Mouse (Mus musculus) embryo, embryonic 11 days (tissue): Measurements from ENCODE around the gene Crb1.
A peak's percentile ranks its signal among the peaks of the same experiment; 100 is the strongest.
"Not testable (repeated sequence)": the region's sequence is repeated elsewhere in the genome, so short reads cannot be mapped to it uniquely, and the experiment has no call there.

ENCODE experiments used
- DNase-seq: peaks from one replicate; pipeline ENCODE4 v3.0.0-alpha.2; 2015

Crb1 gene

DNA sequence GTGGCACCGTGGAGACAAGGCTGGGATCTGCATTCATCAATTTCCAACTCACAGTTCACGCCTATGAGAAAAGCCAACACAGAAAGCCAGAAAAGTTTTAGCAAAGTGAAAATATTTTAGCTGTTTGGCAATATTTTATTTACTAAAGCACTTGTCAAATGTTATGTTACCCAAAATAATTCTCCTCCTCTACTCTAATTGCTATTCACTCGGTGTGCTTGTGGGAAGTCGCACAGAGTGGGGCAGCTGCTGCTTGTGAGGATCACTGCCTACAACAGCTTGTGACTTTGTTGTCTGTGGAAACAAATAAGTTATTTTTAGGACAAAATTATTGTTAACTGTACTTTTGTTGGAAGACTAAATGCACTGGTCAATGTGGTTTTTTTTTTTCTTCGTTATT, 48.6 kb downstream of the Crb1 start:
- DNase-seq, result no peak

DNA sequence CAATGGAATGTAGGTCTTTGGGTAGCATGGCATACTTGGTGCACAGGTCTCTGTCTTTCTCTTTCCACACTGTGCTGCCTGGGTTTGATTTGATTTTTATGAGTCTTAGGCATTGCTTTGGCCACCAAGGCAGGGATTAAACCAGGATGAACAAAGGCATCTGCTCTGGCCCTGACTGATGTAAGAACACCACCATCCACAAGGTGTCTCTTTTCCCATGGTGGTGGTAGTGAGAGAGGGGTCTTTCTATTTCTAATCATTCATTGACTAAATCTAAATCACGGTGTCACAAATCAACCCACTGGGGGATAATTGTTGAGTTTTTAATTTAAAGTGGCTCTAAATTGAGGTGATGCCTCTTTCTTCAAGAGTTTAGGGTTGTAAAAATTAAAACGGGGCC, 51.5 kb downstream of the Crb1 start:
- no peak for DNase-seq

DNA sequence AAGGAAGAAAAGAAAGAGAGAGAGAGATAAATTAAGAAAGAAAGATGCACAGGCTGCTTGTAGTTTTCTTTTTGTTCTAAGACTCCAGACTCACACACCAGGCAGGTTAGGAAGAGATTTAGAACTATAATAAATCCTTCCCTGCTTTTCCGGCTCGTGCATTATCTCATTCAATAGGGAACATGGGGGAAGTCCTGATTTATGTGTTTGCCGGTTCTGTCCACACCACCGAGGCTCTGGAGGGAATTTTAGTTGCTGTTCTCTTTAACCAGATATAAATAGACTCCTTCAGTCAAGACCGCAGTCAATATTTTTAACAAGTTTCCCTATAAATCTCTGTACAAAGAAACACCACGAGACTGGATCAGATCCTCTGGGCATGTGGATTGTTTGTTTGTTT, 57.1 kb downstream of the Crb1 start:
- DNase-seq, result peak; percentile 13

DNA sequence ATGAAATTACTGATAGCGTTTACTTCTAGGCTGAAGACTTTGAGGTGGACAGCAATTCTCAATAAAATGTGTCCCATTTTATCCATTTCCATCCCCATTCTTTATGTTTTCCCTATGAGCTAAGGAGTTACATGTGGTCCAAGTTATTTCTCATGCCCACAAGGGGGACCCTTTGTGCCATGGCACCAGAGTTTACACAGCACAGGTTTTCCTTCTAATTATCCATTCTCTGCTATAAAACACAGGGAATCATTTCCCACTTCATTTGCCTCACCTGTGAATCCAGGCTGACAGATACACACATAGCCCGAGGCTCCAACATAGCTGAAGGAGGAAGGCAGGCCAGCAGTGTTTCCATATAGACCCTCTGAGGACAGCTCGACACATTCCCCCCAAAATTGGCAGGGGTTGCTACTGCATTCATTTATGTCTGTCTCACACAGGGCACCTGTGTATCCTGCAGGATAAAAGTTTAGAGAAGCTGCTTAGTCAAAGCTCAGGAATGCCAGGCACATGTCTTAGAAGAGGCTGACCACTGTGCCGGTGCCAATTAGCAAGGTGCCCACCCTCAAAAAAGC, 62.5 kb downstream of the Crb1 start:
- no peak for DNase-seq

DNA sequence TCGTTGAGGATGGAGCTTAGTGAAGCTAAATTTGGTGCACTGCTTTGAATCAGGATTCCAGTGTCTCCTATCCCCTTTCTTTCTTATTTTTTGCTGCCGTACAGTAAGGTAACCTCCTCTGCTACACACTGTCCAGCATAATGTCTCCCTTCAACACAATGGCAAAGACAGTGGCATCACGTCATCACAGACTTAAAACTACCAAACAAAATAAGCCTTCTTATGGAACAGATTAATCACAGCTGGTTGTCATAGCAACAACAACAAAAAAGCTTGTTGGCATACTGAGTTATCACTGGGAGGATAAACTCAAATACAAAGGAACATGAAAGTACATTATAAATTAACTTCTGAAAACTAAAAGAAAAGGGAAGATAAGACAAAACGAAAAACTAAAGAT, 68.0 kb downstream of the Crb1 start:
- no peak for DNase-seq

DNA sequence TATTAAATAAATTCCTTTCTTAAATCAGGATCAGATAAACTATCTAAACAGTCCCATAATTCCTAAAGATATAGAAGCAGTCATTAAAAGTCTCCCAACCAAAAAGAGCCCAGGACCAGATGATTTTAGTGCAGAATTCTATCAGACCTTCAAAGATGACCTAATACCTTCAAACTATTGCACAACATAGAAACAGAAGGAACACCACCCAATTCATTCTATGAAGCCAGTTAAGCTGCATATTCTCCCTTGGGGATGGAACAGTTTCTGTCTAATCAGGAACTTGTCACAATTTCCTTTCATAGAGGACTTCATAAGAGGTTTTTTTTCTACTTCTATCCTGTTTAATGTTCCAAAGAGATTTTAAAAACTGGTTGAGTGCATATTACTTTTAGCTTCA, 74.4 kb downstream of the Crb1 start:
- DNase-seq, result not testable (repeated sequence)

DNA sequence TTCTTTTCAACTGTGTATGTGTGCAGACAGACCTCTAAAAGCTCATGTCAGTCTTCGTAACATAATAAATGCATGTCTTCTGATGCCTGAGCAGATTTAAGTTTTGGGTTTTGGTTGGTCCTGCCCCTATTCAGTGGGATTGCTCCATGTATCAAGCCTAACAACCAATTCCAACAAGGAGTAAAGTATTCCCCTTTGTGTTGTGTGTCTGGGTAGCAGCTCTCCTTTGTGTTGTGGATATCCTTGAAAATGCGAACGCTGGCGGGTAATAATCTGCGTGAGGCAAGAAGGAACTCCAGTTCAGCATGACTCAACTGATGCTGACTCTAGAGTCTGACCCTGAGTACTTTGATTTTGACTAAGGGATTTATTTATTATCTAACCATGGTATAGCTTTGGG, 75.1 kb downstream of the Crb1 start:
- no peak for DNase-seq

DNA sequence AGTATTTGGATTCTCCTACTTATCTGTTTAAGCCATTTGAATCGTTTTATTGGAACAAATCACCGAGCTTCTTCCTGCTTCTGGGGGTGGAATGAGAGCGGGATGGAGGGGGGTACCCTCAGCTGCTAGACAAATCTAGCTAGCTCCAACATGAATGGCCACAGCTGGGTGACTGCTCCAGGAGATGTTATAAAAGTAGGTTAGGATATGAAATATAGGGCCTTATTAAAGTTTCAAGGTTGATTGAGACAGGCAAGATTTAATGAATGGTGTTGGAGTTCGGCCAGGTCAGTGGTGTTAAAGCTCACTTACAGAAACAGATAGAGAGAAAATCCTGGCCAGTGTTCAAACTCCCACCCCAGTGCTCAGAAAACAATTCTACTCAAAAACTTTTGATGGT, 84.9 kb downstream of the Crb1 start:
- no peak for DNase-seq

DNA sequence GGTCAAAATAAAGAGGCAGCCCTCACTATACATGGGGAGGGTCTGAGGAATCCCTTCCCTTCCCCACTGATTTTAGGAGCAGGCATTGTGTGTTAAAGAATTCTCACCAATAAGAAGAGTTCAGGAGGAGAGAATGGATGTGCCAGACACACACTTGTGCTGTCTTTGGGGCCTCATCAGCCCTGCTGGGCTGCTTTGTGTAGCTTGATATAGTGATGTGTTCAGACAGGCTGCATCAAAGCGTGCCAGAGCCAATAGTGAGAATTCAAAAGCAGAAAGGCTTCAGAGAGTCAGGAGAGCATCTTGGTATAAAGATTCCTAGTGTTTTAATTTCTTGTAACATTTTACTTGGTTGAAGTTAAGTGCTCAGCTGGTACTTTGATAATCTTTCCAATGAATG, 85.3 kb downstream of the Crb1 start:
- peak; percentile 40 for DNase-seq

DNA sequence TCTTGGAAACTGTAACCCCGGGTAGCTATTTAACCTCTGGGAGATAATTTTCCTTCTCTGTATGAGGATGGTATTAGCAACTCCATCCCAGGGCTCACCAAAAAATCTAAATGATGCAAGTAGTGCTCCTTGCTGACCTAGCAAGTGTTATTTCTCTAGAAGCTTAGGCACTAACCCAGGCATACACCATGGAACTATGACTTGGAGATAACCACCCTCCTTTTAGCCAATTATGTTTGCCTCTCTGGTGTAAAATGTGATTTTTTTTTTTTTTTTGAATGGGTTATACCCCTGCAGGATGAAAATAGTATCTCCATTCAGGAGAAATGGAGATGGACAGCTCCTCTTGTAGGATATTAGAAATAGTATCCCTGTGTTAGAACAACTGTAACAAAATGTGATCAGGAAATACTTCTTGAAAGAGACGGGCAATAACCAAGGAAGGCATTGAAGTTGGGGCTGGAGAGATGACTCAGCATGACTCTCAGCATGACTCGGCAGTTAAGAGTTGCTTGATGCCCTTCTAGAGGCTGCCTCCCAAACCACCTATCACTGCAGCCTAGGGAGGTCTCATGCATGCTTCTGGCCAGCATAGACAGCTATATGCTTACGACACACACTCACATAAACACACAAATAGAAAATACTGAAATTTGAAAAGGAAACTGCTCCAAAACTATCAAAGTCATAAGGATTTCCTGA, 100.1 kb downstream of the Crb1 start:
- DNase-seq, result no peak

DNA sequence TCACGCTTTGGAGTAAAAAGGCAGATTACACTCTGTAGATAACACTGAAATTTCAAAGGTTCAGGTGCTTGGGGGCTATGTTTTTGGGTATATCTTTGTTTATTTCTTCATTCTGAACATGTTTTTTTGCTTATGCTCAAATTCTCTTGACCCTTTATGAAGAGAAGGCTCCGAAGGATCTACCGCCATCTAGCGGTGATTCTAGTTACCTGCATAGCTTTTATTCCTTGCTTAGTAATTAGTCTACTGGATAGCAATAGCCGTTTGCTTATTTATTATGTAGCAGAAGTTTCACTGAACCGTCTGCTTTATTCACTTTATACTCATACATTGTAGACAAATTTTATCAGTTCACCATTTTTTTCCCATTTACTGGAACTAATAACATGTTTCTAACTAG, 109.1 kb downstream of the Crb1 start:
- peak; percentile 84 for DNase-seq

DNA sequence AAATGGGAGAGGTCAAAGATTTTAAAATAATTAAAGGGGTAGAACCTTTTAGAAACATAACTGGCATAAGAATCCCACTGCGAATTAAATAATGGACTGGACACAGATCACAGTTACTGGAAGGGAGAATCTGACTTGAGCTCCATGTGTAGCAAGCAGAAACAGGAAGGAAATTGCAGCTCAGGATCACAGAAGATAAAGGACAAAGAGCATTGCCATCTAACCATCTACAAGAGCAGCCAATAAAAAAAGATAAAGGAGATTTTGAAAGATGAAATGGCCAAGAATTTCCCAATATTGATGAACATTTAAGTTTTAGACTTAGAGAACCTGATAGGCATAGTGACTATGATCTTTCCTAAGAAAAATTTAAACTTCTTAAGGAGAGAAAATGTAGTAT, 112.7 kb downstream of the Crb1 start:
- DNase-seq, result no peak

DNA sequence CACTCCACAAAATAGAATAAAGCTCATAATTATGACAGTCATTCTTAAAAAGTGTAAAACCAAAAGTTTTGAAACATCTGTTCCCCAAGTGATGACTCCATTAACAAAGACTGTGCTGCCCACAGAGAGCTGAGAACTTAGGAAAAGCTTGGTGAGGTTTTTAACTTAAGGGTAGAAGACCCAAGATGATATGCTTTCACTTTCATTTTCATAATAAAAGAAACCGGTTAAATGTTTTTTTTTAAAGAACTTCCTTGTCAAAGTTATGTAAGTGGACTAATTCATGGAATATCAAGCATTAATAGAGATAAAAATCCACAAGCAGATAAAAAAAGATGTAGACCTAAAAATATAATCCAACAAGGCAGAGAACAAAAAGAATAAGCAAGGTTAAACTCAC, 113.7 kb downstream of the Crb1 start:
- DNase-seq, result no peak

DNA sequence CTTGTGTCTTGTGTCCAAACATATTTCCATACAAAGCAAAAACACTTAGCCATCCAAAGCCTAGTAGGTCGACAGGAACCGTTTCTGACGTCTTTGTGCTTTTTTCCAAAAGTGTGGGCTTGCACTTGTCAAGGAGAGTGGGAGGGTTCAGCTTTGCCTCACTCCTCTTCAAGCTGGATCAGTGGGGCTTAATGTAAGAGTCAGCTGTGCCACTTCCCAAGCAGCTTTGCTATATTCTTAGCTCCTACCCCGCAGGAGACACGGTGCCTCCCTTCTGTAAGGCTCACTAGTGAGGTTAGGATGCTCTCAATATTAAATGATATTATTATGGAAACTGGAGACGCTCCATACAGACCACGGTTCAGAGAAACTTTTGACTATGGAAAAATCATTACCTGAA, 121.3 kb downstream of the Crb1 start:
- no peak for DNase-seq

DNA sequence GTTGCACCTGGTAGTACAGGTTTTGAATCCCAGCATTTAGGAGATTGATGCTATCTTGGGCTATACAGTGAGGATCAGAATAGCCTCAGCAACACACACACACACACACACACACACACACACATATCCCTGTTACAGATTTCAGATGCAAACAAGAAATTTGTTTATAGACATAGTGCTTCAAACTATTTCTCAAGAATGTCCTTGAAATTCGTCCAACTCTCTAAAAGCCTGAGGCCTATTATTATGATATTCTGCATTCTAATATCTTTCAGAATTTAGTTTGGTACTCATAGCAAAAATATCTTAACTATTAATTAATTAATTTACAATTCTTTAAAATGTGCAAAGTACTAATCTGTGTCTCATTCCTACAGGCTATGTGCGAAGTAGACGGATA, 124.9 kb downstream of the Crb1 start:
- no peak for DNase-seq

DNA sequence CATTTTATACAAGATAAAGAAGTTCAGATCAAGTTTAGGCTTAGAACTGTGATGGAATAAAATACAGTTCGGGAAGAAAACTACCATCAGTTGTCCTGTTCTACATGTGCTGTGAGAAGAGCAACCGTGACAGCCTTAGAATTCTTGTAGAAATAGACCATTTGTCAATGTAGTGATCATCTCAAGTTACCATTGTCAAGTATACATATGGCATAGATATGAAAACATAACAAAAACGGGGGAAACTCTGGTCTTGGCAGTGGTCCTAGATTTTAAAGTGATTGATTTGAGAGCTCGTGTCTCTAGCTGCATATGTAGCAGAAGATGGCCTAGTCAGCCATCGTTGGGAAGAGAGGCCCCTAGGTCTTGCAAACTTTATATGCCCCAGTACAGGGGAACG, 127.7 kb downstream of the Crb1 start:
- DNase-seq, result no peak

DNA sequence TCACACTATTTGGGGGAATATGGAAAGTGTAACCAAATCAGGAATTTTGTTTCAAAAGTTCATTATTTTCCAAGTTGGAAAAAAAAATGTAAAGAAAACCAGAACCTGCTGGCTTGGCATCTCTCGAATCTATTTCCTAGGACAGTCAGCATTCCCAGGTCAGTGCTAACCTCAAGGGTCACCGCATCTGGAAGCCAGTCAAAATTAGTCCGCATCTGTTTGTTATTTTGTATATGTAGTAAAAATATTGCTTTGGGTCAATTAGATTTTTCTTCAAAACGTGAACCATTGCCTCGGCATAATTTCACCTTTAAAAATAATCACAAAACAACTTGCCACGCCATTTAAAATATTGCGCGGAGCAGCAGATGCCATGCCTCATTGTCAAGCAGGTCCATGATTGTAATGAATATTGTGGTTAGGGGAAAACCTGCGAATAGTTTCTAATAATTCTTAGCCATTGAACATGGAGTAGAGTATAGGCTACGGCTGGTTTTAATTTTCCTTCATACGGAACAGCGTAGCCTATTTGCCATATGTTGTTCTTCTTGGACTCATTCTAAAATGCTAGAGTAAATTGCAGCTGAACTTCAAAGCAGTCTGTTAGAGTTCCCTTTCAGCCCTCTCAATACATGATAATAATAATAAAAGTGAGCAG, 130.0 kb downstream of the Crb1 start:
- DNase-seq, result peak; percentile 23

DNA sequence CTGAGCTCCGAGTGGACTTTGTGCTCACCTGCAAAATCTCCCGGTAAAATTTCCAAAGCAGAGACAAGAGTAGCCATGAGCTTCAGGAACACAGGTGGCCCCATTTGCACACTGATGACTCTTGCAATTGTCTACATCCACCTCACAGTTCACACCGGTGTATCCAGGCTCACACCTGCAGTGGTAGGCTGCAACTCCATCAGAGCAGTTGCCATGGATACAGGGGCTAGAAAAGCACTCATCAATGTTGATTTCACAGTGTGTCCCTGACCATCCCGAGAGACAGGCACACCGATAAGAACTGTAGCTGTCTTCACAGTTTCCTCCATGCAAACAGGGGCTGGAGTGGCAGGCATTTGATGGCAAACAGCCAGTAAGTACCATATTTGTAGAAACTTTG, 140.1 kb downstream of the Crb1 start:
- no peak for DNase-seq

DNA sequence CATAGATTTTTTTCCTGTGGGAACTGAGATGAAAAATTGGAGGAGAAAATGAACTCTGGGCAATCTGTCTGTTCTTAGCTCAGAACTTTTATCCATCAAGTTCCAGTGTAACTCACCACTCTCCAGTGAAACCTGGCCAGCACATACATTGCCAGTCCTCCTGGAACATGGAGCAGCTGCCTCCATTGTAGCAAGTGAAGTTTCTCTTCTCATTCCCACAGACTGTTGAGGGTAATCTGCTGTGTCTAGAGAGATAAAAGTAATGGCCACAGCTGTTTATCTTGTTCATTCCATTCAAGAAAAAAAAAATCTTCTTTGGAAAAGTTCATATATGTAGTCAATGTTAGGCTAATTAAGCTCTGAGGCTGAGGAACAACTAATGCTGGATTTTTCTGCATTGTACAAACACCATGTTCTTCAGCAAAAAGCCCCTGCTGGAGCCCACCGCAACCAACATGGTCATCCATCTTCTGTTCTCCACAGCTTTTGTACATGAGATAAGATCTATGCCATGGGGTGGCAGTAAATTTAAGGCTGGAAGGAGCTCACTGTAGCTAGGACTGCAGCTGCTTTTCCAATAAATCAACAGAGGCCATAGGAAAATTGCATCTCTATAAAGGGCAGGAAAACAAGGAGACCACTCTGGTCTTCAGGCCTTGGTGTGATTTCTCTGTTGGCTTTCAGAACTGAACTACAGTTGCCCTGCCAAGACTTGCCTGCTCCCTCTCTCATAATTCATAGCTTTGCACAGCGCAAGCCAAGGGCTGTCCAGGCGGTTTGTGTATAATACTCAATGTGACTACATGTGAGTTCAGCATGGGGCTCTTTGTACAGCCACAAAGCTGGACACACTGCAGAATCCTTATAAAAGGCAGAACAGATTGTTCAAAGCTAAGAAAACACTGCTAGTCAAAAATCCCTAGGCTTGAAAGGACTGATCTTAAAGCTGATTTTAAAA, 142.0 kb downstream of the Crb1 start:
- no peak for DNase-seq

DNA sequence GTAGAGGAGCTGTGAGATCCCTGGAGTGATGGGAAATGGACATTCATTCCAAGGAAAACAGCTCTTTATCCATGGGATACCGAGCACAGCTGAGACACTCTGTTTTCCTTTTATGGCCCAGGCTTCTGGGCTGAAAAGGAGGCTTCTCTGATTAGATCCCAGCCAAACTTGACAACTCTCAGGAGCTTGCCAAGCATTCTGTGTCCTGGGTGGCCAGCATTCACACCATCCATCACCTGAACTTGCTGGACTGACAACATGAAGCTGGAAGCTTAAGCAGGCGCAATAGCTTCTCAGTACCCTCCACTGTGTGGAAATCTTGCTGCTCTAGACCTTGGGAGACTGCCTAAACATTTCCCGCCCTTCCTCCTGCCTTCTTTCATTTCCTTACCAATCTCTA, 144.3 kb downstream of the Crb1 start:
- DNase-seq, result no peak

DNA sequence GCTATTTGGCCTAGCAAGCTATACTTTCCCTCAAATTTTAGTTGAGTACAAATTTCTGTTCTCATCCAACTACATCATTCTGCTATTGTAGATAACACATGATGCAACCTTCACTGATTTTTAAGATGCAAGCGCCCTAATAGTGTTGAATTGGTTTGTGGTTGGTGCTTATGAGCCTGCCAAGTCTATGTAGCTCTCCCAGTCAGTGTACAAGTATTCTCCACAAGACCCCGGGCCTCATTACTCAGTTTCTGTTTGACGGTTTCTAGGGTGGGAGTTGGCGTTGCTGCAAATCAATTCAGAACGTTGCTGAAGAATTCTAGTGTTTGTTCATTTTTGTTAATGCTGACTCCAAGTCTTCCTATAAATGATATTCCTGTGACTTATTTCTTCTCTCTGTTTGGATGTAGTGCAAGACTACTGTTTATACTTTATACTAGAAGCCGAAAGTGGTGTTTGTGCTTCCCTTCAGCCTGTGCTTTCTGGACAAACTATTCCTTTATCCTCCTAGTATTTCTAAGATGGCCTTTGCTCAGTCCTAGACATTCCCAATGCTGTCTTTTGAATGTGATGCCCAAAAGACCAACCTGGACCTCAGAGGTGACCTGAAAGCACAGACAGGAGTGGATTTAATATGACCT, 152.5 kb downstream of the Crb1 start:
- no peak for DNase-seq

DNA sequence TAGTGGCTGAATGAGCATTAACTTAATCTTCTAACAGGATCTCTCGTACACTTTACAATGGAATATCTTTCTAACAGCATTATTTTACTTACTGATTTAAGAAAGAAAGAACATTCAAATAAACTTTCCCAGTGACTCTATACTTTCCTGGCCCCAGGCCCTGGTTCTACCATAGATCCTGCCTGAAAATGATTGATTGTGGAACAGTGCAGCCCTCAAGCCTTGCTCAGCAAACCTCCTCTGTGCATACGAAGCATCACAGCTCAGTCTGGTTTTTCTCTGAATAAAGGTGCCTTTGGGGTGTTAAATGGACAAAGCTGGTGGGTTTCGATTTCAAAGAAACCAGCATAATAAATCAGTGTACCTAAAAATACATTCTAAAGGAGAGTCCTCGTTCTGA, 153.1 kb downstream of the Crb1 start:
- DNase-seq, result no peak

DNA sequence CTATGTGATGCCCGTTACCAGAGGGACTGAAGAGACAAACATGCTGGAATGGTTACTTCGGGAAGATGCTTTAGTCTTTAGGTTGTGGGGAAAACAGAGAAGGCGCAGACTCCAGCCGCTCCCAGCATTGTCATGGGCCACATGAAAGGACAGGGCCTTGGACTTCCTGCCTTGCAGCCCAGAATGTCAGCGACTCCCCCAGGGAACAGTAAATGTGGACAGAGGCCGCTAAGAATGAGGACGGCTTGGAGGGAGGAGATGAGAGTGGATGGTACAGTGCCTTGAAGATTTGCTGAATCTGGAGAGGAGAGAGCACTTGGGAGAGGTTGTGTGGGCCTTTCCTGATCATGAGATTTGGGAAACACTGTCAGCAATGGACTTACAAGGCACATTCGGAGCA, 161.6 kb downstream of the Crb1 start:
- no peak for DNase-seq
